Mouse (Mus musculus) lung, postnatal 0 days (tissue): ENCODE measurements around the gene Baz2b.

Source experiments
- CTCF ChIP-seq: IDR thresholded peaks from 2 replicates; pipeline ENCODE4 v1.5.1; 2016; ENCODE audit warnings: antibody characterized with exemption, mild to moderate bottlenecking
- EP300 ChIP-seq: IDR thresholded peaks from 2 replicates; pipeline ENCODE4 v1.6.1; 2016; ENCODE audit warnings: antibody characterized with exemption, mild to moderate bottlenecking, control low read depth

DNA sequence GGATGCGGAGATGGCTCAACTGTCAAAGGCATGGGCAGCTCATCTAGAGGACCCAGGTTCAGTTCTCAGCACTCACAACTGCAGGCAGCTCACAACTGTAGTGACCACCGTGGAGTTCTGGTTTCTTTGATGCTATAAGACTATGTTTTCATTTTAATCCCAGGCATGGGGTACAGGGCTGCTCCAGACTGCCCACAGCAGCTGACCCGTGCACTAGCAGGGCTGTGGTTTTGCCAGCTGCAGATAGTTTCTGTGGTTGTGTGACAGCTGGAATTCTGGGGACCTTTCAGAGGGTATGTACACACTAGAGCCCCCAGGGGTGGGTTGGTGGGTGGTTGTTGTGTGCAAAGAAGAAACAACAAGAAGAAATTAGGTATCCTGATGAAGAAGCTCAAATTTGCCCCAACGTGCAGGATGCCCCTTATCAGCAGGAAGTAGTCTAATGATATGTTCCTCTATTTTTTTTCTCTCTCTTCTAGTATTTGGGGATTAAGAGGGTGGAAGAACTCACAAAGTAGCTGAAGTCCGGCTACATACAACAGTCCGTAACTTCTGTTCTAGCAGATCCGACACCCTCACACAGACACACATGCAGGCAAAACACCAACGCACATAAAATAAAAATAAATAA is 6.6 kb downstream of the Baz2b start:
- TF ChIP-seq CTCF, result no peak
- no peak for TF ChIP-seq EP300
